Mouse (Mus musculus): ENCODE results near the gene Rabl3.

The Rabl3 gene

DNA sequence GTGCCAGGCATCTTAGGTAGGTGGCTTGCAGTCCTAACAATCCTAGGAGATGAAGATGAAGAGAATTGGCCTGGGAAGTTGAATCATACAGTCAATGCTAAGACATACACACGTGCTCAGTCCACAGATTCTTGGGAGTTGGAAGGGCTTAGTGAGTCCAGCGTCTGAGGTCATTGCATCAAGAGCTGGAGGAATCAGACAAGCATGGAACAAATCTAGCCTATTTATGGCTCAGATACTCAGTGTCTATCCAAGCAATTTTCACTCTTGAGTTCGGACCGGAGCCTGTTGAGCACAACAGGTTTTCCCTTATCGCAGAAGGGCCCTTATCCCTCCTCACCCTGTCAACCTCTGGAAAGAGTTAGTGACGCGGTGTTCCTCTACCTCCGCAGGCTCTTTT, 51.9 kb downstream of the Rabl3 start:
- no peak for DNase-seq (ENCODE audit: low read depth, low spot score)

DNA sequence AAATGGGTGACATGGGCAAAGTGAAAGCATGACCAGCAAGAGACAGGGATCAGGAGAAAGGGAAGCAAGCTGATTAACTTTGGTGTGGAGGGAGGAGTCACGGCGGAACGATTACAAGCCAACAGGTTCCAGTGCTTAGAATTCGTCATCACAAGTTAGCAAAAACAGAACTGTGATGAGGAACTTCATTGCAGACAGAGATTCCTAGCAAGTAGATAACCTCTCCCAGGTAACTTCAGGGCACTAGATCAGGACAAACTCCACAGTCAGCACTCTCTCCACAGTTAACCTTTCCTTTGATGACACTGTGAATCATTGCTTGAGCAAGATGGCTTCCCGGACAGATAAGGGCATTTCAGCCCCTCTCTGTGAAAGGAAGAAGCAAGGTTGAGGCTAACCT, 57.7 kb downstream of the Rabl3 start:
- no peak for DNase-seq (ENCODE audit: low read depth, low spot score)

DNA sequence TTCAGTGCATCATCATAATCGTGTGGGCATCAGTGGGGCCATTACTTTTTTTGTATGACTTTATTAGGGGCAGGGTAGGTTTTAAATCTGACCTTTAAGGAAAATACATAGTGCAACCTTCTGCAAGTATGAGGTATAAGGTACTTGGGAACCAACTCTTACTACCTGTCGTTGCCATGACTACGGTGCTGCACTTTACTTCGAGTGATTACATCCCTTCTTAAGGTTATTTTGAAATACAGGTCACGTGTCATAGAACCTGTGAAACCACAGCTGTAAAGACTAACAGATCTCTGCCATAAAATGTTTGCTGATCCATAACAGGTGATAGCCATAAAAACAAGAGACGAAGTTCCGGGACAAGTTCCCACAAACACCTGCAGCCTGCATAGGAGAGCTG, 58.8 kb downstream of the Rabl3 start:
- DNase-seq (ENCODE audit: low read depth, low spot score), result no peak

DNA sequence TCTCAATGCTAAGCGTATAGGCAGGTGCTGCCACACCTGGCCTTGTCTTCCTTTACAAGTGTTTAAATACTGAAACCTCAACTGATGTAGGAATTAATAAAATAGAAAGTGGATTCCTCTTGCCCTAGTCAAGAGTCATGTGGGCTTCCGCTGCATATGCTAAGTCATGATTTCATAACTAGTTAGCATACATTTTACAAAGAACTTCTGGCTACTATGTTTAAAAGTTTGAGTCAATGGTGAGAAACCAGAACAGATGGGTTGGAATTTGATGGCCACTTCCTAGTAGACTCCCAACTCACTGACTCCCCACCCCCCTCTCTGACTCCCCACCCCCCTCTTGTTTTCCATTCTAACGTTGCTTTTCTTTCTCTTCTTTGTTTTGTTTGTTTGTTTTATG, 59.6 kb downstream of the Rabl3 start:
- no peak for DNase-seq (ENCODE audit: low read depth, low spot score)

DNA sequence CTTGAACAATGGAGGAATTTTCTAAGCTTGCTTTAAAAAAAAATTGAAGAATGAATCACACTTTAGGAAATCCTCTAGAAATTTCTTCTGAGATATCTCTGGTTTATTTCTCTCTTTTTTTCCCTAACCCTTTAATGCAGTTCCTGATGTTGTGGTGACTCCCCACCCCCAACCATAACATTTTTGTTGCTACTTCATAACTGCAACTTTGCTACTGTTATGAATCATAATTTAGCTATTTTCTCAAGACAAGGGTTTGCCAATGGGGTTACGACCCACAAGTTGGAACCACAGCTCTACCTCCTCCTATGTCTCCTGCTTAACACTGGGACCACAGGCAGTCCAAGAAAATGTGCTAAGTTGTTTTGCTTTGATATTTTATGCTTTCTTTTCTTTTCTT, 63.7 kb downstream of the Rabl3 start:
- DNase-seq (ENCODE audit: low read depth, low spot score), result no peak

DNA sequence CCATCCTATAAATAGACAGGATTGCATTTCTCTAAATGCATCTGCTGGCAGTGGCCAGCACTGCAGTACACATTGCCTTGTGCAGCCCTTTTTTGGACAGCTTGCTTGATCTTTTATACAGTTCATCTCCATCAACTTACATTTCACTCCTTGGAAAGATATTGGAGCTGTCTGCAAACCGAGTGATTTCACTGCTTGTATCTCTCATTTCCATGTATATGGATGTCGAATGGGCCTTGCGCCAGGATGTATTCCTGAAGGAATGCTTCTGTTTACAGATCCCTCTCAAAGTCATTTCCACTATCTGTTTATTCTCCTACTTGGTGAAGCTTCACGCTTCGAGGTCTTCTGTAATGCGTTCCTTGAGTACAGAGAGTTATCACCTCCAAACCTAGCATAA, 64.6 kb downstream of the Rabl3 start:
- DNase-seq (ENCODE audit: low read depth, low spot score), result no peak

DNA sequence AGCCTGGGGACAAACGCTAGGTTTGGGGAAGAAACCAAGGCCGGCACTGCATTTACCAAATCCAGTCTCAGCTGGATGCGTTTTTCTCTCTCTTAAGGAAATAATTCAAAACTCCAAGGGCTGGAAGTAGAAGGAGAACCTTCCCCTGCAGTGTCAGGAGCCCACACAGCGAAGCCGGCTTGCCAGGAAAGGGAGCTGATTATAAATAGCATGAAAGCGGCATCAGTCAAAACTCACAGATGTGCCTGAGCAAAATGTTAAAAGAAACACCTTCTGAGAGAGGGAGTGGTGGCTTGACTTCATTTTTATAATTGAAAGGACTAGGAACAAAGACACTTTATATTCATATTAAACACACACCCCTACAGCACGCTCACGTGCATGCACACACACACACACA, 70.6 kb downstream of the Rabl3 start:
- no peak for DNase-seq (ENCODE audit: low read depth, low spot score)

DNA sequence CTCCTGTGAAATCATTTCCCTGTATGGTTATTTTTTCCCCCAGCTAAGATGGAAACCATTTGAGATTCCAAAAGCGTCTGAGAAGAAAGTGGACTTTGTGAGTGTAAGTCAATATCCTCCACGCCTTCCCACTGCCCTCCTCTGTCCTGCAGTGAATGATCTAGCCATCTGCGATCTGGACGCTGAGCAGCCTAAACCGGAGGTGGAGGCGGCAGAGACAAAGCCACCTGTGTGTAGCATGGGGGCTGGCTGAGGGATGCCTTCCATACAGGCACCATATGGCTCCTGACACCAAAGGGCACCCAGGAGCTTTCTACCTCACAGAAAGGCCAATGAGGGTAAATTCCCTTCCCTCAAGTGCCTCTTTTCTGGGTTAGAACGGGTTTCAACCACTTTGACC, 71.4 kb downstream of the Rabl3 start:
- no peak for DNase-seq (ENCODE audit: low read depth, low spot score)

DNA sequence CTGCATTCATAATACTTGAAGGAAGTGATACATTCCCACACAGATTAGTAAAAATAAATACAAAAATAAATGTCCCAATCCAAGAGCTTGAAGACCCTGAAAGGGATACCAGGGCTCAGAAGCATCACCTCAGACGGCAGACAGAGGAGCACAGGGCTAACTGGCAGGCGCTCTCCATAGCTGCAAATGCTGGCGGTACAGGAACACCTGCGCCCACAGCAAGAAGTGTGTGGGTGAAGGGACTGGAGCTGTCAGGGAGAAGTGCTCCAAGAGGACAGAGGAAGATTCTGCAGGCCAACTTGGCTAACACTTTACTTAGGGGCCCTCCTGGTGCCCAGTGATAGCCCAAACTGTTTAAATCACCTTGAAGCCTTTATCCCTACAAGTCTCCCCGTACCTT, 72.3 kb downstream of the Rabl3 start:
- DNase-seq (ENCODE audit: low read depth, low spot score), result no peak

DNA sequence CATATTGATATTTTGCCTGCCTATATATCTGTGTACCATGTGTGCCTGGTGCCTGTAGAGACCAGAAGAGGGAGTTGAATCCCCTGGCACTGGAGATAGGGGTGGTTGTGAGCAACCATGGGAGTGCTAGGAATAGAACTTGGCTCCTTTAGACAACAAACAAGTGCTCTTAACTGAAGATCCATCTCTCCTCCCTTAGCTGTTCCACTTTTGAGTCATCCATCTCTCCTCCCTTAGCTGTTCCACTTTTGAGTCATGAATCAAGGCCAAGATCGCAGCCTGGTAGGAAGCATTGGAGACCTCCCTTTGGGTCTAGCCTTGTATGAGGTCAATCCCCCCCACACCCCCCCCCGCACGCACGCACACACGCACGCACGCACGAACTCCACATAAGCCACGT, 74.9 kb downstream of the Rabl3 start:
- no peak for DNase-seq (ENCODE audit: low read depth, low spot score)

DNA sequence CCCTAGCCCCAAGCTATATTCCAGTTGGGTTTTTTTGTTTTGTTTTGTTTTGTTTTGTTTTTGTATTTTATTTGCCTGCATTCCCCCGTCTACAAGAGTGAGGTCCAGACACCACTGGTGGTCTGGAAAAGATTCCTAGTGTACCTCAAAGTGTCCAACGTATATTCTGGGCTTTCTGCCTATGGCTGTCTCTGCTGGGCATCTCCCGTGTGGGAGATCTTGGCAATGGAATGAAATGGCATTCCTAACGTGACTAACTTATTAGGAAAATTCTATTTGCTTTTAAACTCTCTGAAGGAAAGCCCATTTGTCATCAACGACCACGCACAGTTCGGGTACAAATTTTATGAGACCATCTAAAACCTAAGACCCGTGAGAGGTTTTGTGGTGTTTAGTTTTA, 75.7 kb downstream of the Rabl3 start:
- no peak for DNase-seq (ENCODE audit: low read depth, low spot score)

DNA sequence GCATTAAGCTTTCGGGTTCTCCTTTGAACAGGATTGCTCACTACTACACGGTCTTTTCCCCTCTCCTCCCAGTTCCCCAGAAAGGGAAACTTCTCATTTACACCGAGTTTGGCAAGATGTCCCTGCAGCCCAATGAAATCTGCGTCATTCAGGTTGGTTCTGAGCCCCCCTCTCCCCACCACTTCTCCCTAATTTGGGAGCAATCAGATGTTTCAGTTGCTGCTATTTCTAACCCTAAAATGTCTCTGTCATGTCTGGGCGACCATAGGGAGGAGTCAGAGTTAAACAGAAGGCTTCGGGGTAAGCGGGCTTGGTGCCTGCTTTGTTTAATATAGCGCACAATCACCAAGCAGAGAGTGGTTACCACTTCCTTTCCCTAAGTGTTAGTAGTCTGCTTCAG, 76.4 kb downstream of the Rabl3 start:
- no peak for DNase-seq (ENCODE audit: low read depth, low spot score)

DNA sequence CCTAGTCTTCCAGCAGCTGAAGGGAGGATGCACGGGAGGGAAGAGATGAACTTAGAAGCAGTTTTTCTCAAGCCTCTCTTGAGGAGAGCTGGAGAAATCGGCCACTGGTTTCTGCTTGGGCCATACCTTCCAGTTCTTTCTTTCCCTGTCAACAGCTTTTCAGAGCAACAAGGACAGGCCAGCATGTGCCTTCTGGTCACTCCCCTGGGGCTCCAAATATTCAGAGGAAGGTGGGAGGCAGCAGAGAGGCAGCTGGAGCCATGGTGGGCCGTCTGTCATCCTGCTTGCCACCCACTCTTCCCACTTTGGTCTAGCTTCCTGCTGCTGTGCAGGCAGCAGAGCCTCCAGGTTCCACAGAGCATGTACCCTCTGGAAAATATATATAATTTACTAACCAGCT, 78.0 kb downstream of the Rabl3 start:
- no peak for DNase-seq (ENCODE audit: low read depth, low spot score)
